Mouse (Mus musculus) heart, adult 18-20 months (tissue): Measurements from ENCODE around the gene Ptchd3. TPM values are rescaled to one million over a fixed set of nuclear protein-coding genes. Genes with fewer than 3 reads are reported as not detected.

Source experiments
- total RNA-seq, 2 experiments: library from RNA; stranded (reverse); gene quantifications; 2 replicates each; pipeline ENCODE4 v1.2.3; 2021

Gene Ptchd3
- total RNA-seq, 2 experiments from 2014 or later, result 0.12 TPM; not detected in 1

Other genes with a start within 250 kb of the Ptchd3 start
- gene B3gntl1, start 157.1 kb upstream of the Ptchd3 start, total RNA-seq, result 1 to 10 TPM; 3.9 to 4.5 TPM
- gene Metrnl, start 128.7 kb upstream of the Ptchd3 start, total RNA-seq, result 10 to 100 TPM; 14.9 to 19.8 TPM